Mouse (Mus musculus): Measurements from ENCODE around the gene Ap4e1.
A peak's percentile ranks its signal among the peaks of the same experiment; 100 is the strongest.
"Not testable (repeated sequence)": the region's sequence is repeated elsewhere in the genome, so short reads cannot be mapped to it uniquely, and the experiment has no call there.

The Ap4e1 gene

GRCm38 (mm10) chr2:127077611-127078010 lies 69.1 kb downstream of the Ap4e1 start:
- DNase-seq (ENCODE audit: low spot score in 2 of 2) = no peak

- not testable (repeated sequence) for DNase-seq (ENCODE audit: low spot score in 2 of 2)
Observed at GRCm38 (mm10) chr2:127079066-127079465, 70.5 kb downstream of the Ap4e1 start.

GRCm38 (mm10) chr2:127079881-127080590 lies 71.5 kb downstream of the Ap4e1 start:
- DNase-seq (ENCODE audit: low spot score in 2 of 2) = no peak

- no peak for DNase-seq (ENCODE audit: low spot score in 2 of 2)
Observed at GRCm38 (mm10) chr2:127080591-127081218, 72.2 kb downstream of the Ap4e1 start.

GRCm38 (mm10) chr2:127086235-127086634 lies 77.7 kb downstream of the Ap4e1 start:
- DNase-seq (ENCODE audit: low spot score in 2 of 2) = peak; percentile 15 to 18

- DNase-seq (ENCODE audit: low spot score in 2 of 2) = not testable (repeated sequence)
Observed at GRCm38 (mm10) chr2:127090151-127090550, 81.6 kb downstream of the Ap4e1 start.

- no peak for DNase-seq (ENCODE audit: low spot score in 2 of 2)
Observed at GRCm38 (mm10) chr2:127092000-127092399, 83.5 kb downstream of the Ap4e1 start.

- DNase-seq (ENCODE audit: low spot score in 2 of 2) = no peak
Observed at GRCm38 (mm10) chr2:127108986-127109385, 100.5 kb downstream of the Ap4e1 start.

Data from natural killer cell, adult 2 months (primary cell).